Mouse (Mus musculus) liver (tissue): ENCODE results near the gene Letmd1.
"Not testable (repeated sequence)": the region's sequence is repeated elsewhere in the genome, so short reads cannot be mapped to it uniquely, and the experiment has no call there.

Experiments used
- DNase-seq: peaks from one replicate; pipeline ENCODE4 v3.0.0-alpha.2; 2020; ENCODE audit warnings: mixed read lengths

The Letmd1 gene

DNA sequence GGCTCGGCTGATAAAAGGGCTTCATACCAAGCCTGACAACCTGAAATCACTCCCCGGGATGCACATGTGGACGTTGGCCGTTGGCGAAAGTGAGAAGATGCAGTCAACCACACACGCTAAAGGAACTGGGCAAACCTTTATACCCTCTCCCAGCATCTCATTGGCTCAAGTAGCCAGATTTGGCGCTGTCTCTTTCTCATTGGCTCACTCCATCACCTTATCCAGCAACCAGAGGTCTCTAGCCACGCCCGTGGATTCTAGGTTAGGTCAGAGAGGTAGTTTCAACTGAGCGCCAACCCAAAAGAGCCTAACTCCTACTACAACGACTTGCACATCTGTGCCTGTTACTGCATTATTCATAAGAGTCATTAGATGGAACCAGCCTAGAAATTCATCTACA is 16.3 kb upstream of the Letmd1 start:
- no peak for DNase-seq

DNA sequence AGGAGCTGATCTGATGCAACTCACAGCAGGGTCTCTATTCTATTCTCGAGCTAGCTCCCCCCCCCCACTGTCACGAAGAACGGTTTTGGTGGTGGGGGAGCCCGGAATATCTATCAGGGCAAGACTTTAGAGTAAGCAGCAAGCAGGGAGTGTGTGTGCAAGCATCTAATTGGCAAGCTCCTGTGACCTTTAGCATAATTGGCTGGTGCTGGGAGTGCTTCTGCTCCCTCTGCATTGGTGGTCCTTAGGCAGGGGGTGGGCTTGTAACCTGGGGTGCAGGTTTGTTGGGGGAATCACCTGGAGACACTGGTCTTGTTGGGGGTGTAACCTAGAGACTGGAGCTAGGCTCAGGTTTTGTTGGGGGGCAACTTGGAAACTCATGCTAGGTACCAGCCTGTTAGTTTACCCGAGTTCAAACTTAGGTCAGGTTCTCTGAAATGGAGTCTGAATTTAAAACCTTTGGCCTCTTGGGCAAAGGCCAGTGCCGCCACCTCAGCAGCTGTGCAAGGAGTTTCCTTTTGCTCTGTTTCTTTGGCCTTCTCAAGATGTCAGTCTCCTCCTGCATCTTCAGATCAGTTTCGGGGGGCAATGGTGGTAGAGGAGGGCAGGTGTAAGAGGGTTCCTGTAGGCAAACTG is 12.3 kb upstream of the Letmd1 start:
- DNase-seq: no peak

DNA sequence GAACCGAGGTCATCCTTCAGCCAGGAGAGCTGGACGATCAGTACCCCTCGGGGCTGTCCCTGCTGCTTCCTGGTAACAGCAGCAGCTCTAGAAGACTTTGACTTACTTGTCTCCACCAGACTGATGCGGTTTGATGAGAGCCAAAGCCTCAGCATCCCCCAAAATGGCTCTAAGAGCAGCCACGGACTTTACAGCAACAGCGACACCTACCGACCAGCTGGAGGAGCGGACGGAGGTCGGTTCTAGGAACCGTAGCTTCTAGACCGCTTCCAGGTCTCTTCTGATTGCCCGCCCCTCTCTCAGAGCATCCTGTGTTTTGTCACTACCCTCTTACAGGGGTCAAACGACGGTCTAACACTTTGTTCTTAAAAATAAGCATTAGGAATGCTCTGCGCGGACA is 11.5 kb upstream of the Letmd1 start:
- peak; percentile 83 for DNase-seq

DNA sequence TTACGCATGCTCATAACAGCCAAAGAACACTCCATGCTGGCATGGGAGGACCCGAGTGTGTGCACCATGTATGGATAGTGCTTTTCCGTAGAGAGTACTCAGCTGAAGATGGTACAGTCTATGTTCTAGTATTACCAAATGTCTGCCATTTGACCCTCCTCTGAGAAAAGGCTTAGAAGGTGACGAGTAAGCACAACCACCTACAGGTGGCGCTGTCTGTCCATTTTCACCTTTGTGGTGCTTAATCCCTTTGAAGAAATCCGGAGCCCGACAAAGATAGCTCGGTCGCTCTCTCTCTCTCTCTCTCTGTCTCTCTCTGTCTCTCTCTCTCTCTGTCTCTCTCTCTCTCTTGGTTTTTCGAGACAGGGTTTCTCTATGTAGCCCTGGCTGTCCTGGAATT is 10.8 kb upstream of the Letmd1 start:
- peak; percentile 78 for DNase-seq

DNA sequence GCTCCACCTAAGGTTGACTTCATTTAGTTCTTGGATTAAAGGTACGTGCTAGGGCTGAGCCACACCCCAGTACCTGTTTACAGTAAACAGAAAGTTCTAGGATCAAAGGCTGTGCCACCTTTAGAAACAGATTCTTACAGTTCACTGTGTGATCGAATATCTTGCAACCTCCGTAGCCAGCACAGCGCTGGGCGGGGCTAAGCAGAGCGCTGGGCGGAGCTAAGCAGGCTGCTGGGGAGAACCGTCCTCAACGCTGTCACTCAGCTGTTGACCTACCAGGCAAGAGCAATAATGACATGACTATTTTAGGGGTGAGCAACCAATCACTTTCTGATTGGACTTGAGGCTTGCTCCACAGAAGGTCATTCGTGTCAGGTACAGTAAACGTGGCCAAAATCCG is 7.9 kb upstream of the Letmd1 start:
- peak; percentile 85 for DNase-seq

DNA sequence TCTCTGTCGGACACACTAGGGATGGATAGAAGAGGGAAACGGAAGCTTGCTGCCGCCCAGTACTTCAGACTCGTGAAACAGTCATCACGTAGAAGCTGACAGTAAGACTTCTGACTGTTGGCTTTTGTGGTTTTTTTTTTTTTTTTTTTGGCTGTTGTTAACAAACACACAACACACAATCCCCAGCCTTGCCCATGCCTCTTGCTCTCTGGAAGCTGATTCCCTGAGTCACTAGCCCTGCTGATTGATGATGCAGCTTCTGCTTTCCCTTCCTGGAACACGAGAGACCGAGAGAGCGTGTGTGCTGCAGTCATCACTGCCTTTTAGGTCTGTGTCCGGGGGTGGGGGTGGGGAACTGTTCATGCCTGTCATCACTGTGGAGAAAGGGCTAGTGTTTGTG is 7.2 kb upstream of the Letmd1 start:
- DNase-seq: no peak

DNA sequence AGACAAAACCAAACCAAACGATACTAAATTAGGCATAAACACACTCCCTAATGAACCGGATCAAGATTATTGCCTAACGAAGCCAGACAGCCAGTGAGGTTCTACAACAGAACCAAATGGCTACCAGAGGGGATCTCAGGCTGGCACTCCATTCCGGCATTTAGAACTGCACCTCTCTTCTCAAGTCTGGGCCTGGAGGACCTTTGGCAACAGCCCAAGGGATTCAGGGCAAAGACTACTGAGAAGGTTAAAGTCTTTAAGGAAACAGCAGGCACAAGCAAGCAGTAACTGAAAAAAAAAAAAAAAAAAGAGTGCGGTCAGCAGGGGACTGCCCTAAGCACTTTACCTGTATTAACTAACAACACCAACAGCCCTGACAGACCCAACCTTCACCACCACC is 6.7 kb upstream of the Letmd1 start:
- no peak for DNase-seq

DNA sequence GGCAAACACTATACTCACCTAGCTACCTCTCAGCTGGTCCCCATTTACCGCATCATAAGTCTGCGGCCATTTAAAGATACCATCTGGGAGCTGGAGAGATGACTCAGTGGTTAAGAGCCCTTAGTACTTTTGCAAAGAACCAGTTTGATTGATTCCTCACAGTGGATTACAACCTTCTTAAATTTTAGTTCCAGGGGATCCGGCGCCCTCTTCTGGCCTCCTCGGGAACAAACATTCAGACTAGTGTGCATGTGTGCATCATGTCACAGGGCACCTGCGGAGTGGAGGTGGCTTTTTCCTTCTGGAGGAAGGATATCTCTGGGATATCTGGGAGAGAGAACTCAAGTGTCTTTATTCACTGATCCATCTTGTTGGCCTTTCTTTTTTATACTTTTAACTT is 5.1 kb upstream of the Letmd1 start:
- peak; percentile 69 for DNase-seq

DNA sequence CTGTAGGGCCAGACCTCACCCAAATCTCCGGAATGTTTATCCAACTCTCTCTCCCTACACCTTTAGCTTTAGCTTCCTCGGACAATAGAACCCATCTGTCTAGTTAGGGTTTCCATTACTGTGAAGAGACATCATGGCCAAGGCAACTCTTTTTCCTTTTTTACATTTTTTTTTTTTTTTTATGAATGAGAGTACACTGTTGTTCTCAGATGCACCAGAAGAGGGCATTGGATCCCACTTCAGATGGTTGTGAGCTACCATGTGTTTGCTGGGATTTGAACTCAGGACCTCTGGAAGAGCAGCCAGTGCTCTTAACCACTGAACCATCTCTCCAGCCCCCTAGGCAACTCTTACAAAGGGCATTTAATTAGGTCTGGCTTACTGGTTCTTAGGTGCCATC is 3.4 kb upstream of the Letmd1 start:
- DNase-seq: no peak

DNA sequence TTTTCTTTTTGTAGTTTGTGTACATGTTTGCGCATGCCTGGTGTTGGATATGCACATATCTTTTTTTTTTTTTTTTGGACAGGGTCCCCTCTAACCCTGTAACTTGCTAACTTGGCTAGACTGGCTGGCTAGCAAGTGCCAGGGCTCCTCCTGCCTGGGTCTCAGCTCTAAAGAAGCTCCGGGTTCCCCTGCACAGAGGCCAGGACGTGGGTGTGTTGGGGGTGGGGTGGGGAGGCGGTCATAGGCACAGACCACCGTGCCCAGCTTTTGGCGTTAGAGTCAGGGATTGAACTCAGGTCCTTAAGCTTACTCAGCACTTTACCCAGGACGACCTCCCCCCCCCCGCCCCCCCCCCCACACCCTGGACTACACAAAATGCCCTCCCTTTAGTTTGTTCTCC is 1.1 kb upstream of the Letmd1 start:
- DNase-seq: no peak

DNA sequence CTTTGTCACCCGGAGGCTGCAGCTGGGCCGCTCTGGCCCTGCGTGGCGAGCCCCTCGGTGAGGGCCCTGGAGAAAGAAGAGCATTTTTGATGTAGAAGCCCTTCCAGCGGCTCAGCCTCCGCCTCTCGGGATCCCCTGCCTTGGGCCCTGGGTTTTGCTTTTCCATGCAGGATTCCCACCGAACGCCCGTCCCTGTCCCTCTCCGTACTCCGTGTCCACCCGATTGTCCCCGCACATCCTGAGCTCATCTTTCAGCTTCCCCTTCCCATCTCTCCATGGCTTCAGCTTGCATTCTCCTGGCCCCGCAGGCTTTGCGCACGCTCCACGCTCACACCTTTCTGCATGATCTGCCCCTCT is 344 bp downstream of the Letmd1 start:
- no peak for DNase-seq

DNA sequence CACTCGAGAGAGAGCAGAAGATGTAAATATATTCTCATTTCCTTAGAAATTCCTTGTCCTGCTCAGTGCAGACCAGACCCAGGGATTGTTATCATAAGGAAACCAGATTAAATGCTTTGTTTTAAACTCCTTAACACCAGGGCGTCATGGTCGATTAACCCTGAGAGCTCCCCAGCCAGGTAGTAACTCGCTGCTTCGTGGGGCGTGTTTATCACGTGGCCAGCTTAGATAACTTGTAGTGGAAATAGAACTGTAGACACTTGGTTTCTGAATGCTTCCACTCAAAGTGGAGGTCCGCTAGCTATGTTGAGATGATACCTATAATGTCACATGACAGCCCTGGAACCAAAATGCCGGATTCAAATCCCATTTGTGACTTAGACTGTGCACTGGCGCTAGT is 1.2 kb downstream of the Letmd1 start:
- DNase-seq: no peak

DNA sequence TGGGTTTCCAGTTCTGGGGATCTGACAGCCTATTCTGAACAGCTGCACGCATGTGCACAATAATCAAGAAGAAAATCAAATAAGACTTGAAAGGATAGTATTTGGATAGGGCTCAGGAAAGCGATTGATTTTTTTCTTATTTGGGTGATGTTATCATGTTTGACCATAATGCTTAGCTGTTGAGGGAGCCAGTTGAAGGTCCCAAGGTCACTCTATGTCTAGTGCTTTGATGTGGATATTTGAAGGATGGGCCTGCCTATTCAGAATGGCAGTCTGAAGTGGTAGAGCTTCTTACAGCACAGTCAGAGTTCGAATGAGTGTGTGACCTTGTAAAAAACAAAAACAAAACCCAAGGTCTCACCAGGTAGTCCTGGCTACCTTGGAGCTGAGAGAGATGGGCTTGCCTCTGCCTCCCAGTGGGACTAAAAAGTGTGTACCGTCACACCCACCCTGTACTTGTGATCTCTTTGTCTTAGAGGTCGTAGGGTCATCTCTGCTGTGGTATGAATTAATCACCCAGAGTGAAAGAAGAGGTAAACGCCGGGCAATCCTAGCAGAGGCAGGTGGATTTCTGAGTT is 5.2 kb downstream of the Letmd1 start:
- DNase-seq: no peak

DNA sequence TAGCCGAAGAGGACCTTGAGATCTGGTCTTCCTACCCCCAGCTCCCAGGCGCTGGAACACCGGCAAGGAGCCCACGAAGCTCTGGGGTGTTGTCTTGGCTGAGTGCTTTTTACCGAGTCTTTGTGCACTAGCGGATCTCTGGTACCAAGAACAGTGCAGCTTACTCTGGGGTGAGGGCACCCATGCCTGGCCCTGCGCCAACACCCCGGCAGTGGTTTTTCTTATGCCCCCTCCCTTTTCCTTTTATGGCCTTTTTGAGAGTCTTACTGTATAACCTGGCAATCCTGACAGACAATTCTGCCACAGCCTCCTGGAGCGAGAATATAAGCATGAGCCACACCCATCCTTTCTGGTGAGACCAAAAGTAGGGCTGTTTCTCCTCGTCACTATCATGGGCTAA is 9.5 kb downstream of the Letmd1 start:
- DNase-seq: no peak

DNA sequence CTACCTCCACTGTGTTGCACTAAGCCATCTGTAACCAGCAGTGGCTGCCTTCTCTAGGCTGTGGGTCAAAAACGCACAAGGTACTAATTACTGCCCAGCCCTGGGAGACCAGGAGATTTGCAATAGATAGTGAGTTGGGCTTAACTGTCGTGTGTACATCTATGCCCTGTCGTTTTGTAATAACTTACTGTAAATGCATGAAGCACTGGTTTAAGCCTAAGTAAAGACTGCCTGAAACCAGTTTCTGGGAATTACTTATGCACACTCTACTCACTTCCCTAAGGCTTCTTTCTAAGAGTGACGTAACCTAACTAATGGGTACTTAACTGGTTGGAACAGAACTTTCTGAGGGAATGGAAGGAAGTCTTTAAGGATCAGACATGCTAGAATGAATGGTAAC is 10.1 kb downstream of the Letmd1 start:
- DNase-seq: no peak

DNA sequence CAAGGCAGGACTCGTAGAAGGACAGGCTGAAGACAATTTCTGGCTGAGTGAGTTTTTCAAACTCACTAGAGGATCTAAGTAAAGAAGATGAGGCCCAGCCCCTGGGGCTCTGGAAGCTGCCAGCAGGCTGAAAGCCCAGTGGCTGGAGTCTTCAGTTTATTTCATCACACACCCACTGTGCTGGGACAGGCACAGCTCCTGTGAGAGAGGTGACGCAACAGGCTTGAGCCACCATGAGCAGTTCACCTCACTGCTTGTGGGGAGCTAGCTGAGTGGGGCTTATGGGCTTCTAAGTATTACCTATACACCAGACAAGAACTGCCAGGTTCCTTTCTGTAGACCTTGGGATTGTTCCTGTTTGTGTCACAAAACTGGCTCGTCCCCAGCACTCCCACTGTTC is 16.8 kb downstream of the Letmd1 start:
- peak; percentile 24 for DNase-seq

DNA sequence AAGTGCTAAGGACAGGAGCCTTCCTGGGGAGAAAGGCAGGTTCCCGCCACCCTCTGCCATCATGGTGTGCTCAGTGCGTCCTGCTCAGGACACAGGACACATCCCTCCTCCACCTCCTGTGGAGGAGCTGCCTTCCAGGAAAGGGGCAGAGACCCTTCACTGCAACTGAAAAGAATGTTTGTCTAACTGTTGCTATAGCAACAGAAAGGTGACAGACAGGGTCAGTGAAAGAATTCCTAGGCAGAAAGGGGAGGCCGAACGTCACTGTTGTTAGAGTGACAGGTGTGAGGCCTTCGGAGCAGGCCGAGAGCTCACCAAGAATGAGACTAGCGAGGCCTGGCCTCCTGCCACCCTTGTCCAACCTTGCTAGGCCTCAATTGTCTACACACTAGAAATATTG is 17.6 kb downstream of the Letmd1 start:
- no peak for DNase-seq

DNA sequence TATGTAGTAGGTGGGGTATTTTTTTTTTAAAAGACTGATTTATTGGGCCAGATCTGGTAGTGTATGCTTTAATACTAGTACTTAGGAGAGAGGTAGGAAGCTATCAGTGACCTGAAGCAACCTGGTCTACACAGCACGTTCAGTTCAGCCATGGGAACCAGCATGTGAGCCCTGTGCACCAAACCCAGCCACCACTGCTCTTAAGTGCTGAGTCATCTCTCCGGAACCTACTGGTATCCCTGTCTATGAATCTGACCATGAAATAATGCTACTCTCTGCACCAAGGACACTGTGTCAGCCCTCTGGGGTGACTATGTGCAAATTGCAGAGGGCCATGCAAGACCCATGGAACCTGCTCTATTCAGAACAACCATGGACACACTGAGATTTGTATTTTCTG is 18.2 kb downstream of the Letmd1 start:
- no peak for DNase-seq

DNA sequence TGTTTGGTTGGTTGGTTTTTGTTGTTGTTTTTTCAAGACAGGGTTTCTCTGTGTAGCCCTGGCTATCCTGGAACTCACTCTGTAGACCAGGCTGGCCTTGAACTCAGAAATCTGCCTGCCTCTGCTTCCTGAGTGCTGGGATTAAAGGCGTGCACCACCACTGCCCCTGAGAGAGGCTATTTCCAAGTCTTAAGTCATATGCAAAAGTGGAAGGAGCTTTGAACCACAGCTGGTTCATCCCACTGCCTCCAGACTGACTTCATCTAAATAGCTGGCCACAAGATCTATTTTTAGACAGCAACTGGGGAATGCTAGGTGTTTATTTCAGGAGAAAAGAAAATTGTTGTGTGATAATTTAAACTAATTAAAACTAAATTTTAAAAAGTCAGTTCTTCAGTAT is 19.5 kb downstream of the Letmd1 start:
- DNase-seq: not testable (repeated sequence)

DNA sequence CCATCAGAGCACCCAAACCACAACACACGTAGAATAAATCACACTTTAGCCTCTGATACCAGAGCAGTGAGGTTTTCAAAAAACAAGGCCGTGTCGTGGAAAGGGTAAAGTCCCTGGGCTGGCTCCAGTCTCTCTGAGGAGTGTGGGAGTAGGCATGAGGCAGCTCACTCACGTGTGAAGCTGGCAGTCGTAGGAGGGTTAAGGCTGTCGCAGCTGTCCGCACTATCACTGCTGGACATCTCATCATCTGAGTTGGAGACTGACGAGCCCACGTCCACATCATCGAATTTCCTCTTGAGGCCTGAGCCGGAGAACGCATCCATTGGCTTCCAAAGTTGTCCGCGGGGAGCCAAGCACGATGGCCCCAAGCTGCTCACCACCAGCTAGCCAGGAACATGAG is 20.4 kb downstream of the Letmd1 start:
- DNase-seq: no peak

DNA sequence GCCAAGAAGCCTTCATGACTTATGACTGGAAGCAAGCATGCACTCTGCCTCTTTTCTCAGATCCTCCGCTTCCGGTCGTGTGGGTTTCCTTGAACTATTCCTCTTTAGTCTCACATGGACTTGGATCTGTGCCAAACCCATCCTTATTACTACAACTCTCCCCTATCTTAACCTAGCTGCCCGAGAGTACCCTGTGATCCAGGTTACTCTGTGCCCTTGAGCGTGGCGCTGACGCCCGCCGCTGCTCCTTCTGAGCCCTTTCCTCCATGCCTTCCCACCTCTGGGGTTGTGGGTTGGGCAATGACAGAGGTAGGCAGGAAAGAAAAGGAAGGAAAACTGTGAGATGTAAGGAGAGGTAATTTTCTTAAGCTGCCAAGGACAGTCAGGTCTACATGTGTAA is 23.1 kb downstream of the Letmd1 start:
- no peak for DNase-seq

DNA sequence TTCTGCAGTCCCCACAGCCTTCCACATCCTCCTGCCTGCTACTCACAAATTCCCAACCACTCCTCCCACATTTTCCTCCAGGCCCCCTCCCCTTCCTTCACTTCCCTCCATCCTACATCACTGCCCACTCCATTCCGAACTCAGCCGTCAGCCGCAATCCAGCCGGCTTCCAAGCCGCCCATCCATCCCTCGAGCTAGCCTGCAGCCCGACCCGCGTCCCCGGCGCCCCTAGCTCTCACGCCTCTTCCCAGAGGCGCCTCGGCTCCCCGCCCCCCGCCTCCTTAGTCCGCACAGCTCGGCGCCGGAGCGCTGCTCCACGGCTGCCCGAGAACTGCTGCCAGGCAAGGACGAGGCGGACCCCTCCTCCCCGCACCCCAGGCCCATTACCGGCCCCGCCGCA is 25.8 kb downstream of the Letmd1 start:
- DNase-seq: peak; percentile 38

DNA sequence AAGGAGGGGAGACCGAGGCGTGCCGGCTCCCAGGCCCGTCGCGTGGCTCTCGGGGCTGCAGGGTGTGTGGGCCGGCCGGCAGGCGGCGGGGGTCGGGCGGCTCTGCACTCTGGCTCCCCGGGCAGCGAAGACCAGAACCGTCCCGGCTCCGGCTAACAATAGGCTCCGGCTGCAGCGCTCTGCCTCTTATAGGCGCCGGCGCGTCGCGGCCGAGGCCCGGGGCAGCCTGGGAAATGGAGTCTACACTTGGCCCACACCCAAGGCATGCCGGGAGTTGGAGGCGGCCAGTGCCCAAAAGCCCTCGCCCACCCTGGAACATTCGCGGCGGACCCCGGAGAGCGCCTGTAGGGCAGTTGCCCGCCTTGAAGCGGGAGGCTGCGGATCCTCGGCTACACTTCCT is 26.3 kb downstream of the Letmd1 start, which contains the start of gene Csrnp2:
Gene Csrnp2 (minus strand): TSS at position 387 of the 400 bp plus-strand sequence.
- peak; percentile 87 for DNase-seq

DNA sequence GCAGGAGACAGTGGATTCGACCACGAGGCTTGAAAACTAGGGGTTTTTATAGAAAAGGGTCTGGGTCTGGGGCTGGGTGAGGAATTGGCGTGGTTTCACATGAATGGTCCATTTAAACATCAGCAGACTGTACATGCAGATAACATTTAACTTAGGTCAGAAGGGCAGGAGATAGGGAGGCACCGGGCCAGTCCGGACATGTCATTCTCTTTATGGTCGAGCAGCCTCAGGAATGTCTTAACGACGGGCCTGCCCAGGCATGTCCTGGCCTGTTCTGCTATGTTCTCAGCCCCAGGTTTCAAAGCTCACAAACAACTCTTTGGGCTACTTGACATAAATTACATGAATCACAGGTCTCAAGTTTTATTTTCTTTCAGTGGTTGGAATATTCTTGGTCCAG is 30.7 kb downstream of the Letmd1 start:
- not testable (repeated sequence) for DNase-seq

DNA sequence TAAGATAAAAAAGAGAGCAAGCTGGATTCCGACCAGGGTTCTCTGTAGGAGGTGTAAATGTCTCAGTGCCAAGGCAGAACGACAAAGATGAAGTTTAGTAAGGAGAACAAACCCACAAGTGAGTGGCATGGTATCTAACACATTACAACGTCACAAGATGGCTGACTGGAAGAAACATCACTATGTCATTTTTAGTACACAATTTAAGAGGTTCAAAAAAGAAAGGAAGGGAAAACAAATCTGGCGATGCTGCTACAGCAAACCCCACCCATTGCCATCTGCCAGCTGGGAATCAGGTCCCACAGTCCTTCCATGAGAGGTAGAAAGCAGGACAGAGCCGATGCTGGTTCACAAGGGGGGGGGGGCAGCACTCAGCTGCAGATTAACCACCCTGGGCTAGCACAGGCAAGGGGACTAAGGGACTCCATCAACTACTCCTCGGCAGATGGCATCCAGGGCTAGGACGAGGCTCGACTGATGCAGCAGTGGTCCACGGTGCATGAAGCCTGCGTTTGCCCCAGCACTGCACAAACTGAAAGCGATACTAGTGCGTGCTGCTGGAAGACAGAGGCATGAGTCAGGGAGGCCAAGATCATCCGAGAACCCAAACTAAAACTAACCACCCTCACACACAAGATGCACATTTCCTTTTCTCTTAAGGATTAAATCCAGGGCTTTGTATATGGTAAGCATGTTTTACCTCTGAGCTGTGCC is 39.8 kb downstream of the Letmd1 start:
- DNase-seq: no peak
